Mouse (Mus musculus): ENCODE data around the gene H2-DMb2.

DNA sequence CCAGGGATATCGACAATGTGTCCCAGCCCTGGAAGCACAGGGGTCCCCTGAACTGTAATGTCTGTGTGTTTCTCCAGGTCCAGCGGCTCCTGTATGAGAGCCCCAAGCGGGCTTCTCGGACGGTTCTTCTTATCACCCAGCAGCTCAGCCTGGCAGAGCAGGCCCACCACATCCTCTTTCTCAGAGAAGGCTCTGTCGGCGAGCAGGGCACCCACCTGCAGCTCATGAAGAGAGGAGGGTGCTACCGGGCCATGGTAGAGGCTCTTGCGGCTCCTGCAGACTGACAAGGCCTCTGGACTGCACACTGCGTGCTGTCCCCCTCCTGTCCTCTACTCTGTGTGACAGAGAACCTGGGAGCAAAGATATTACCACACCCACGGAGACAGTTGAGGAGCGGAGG is 53.4 kb downstream of the H2-DMb2 start:
- no peak for TF ChIP-seq CTCF (IDR thresholded peaks at IDR 0.05; ENCODE audit: low read depth)
- TF ChIP-seq EP300 (optimal IDR thresholded peaks at IDR 0.05), result no peak
